Mouse (Mus musculus) CH12.LX (cell line): Measurements from ENCODE around the gene Pan3. TPM values are rescaled to one million over a fixed set of nuclear protein-coding genes. Genes with fewer than 3 reads are reported as not detected.

Experiments
- DNase-seq: peaks from one replicate; pipeline ENCODE4 v3.0.0-alpha.2; 2013; ENCODE audit errors: extremely low read depth
- H3K27ac ChIP-seq: 2 replicates; pipeline ENCODE4 v1.5.1; 2012; ENCODE audit warnings: low read depth, mild to moderate bottlenecking, control low read depth, moderate library complexity; ENCODE audit not compliant: insufficient read depth
- H3K27me3 ChIP-seq: replicated peaks from 2 replicates; pipeline ENCODE3; 2012; ENCODE audit warnings: inconsistent platforms
- H3K36me3 ChIP-seq, 2 experiments: replicated peaks in 1 of 2; 2 replicates each; pipeline versions ENCODE3 to v1.6.1; 2012; ENCODE audit warnings: inconsistent platforms in 1 of 2, low read length in 1 of 2, mild to moderate bottlenecking in 1 of 2, mixed read lengths in 1 of 2, moderate library complexity in 1 of 2; ENCODE audit not compliant: control insufficient read depth in 1 of 2, insufficient read depth in 1 of 2
- H3K4me1 ChIP-seq, 2 experiments: 2 replicates each; pipeline ENCODE4 v1.6.1; 2012; ENCODE audit warnings: inconsistent platforms in 1 of 2, moderate library complexity in 1 of 2; ENCODE audit not compliant: insufficient read depth in 2 of 2, control insufficient read depth in 1 of 2
- H3K4me2 ChIP-seq: 2 replicates; pipeline ENCODE4 v1.6.1; 2012; ENCODE audit warnings: low read depth, mild to moderate bottlenecking, control low read depth; ENCODE audit not compliant: poor library complexity, insufficient read depth, severe bottlenecking
- H3K4me3 ChIP-seq, 3 experiments: fragments of 150-350 bp in 1 of 3; sonication (generic) in 1 of 3; replicated peaks in 1 of 3; 2 replicates each; pipeline versions ENCODE3 to v1.5.1; 2011 to 2012; ENCODE audit warnings: low read depth in 2 of 3, low read length in 2 of 3, mild to moderate bottlenecking in 2 of 3, moderate library complexity in 2 of 3, control low read depth in 1 of 3, improper control_type of control experiment in 1 of 3, inconsistent platforms in 1 of 3, mixed read lengths in 1 of 3; ENCODE audit not compliant: poor library complexity in 1 of 3
- H3K79me2 ChIP-seq: replicated peaks from 2 replicates; pipeline ENCODE4 v1.6.1; 2012; ENCODE audit warnings: mild to moderate bottlenecking, moderate library complexity; ENCODE audit not compliant: control insufficient read depth, poor library complexity, insufficient read depth, severe bottlenecking; ENCODE audit errors: extremely low read depth
- H3K9ac ChIP-seq: 2 replicates; pipeline ENCODE4 v1.6.1; 2012; ENCODE audit warnings: low read depth, mild to moderate bottlenecking, control low read depth, moderate library complexity; ENCODE audit not compliant: insufficient read depth
- H3K9me3 ChIP-seq: replicated peaks from 2 replicates; pipeline ENCODE3; 2012; ENCODE audit warnings: low read length, inconsistent platforms, mixed read lengths
- BHLHE40 ChIP-seq: IDR thresholded peaks from 2 replicates; pipeline ENCODE4 v1.6.1; 2011; ENCODE audit warnings: mild to moderate bottlenecking, low read depth, low read length, improper control_type of control experiment
- CHD1 ChIP-seq: IDR thresholded peaks from 2 replicates; pipeline ENCODE4 v1.6.1; 2012; ENCODE audit warnings: low read depth, low read length, improper control_type of control experiment, inconsistent platforms
- CHD2 ChIP-seq: IDR thresholded peaks from 2 replicates; pipeline ENCODE4 v1.6.1; 2011; ENCODE audit warnings: low read length, improper control_type of control experiment
- CTCF ChIP-seq, 2 experiments: IDR thresholded peaks in 1 of 2; conservative IDR thresholded peaks in 1 of 2; 2 replicates each; pipeline ENCODE4 v1.5.1; 2011 to 2012; ENCODE audit warnings: low read depth in 2 of 2, low read length in 2 of 2, improper control_type of control experiment in 1 of 2, inconsistent platforms in 1 of 2, mild to moderate bottlenecking in 1 of 2, moderate library complexity in 1 of 2
- E2F4 ChIP-seq: IDR thresholded peaks from 2 replicates; pipeline ENCODE4 v1.6.1; 2011; ENCODE audit warnings: low read depth, low read length, improper control_type of control experiment; ENCODE audit not compliant: insufficient replicate concordance
- ELF1 ChIP-seq: IDR thresholded peaks from 2 replicates; pipeline ENCODE4 v1.6.1; 2014; ENCODE audit warnings: low read depth, mild to moderate bottlenecking, inconsistent platforms, low read length, improper control_type of control experiment
- EP300 ChIP-seq: IDR thresholded peaks from 2 replicates; pipeline ENCODE4 v1.6.1; 2011; ENCODE audit warnings: low read length, improper control_type of control experiment
- IRF4 ChIP-seq: IDR thresholded peaks from 2 replicates; pipeline ENCODE4 v1.6.1; 2014; ENCODE audit warnings: low read depth, mild to moderate bottlenecking, inconsistent platforms, low read length, improper control_type of control experiment
- JUN ChIP-seq: IDR thresholded peaks from 2 replicates; pipeline ENCODE4 v1.6.1; 2011; ENCODE audit warnings: low read depth, mild to moderate bottlenecking, low read length, improper control_type of control experiment, moderate library complexity; ENCODE audit not compliant: insufficient read depth
- KAT2A ChIP-seq: IDR thresholded peaks from 2 replicates; pipeline ENCODE4 v1.6.1; 2012; ENCODE audit warnings: low read length, improper control_type of control experiment, inconsistent platforms; ENCODE audit not compliant: insufficient replicate concordance
- MAX ChIP-seq: IDR thresholded peaks from 2 replicates; pipeline ENCODE4 v1.6.1; 2011; ENCODE audit warnings: low read length, improper control_type of control experiment
- MXI1 ChIP-seq: IDR thresholded peaks from 2 replicates; pipeline ENCODE4 v1.6.1; 2011; ENCODE audit warnings: mild to moderate bottlenecking, low read depth, low read length, improper control_type of control experiment
- MYC ChIP-seq: IDR thresholded peaks from 2 replicates; pipeline ENCODE4 v1.6.1; 2011; ENCODE audit warnings: low read depth, mild to moderate bottlenecking, improper control_type of control experiment, low read length
- NELFE ChIP-seq: IDR thresholded peaks from 2 replicates; pipeline ENCODE4 v1.6.1; 2011; ENCODE audit warnings: low read depth, low read length, improper control_type of control experiment
- NRF1 ChIP-seq: IDR thresholded peaks from 2 replicates; pipeline ENCODE4 v1.6.1; 2014; ENCODE audit warnings: low read depth, mild to moderate bottlenecking, inconsistent platforms, low read length, improper control_type of control experiment, moderate library complexity
- PAX5 ChIP-seq: IDR thresholded peaks from 2 replicates; pipeline ENCODE4 v1.6.1; 2012; ENCODE audit warnings: low read length, inconsistent platforms, mixed read lengths
- POLR2AphosphoS2 ChIP-seq: IDR thresholded peaks from 2 replicates; pipeline ENCODE4 v1.6.1; 2011; ENCODE audit warnings: low read depth, low read length, improper control_type of control experiment
- RAD21 ChIP-seq: IDR thresholded peaks from 2 replicates; pipeline ENCODE4 v1.6.1; 2011; ENCODE audit warnings: low read depth, mild to moderate bottlenecking, low read length, improper control_type of control experiment, moderate library complexity
- RCOR1 ChIP-seq: conservative IDR thresholded peaks from 2 replicates; pipeline ENCODE4 v1.6.1; 2012; ENCODE audit warnings: low read depth, mild to moderate bottlenecking, inconsistent platforms, low read length, improper control_type of control experiment
- SIN3A ChIP-seq: IDR thresholded peaks from 2 replicates; pipeline ENCODE4 v1.6.1; 2012; ENCODE audit warnings: low read length, improper control_type of control experiment, inconsistent platforms
- TBP ChIP-seq: conservative IDR thresholded peaks from 2 replicates; pipeline ENCODE4 v1.6.1; 2011; ENCODE audit warnings: low read depth, low read length, improper control_type of control experiment
- TCF12 ChIP-seq: IDR thresholded peaks from 2 replicates; pipeline ENCODE4 v1.6.1; 2014; ENCODE audit warnings: low read depth, mild to moderate bottlenecking, inconsistent platforms, low read length, improper control_type of control experiment
- ZC3H11A ChIP-seq: IDR thresholded peaks from 2 replicates; pipeline ENCODE4 v1.6.1; 2012; ENCODE audit warnings: low read depth, mild to moderate bottlenecking, inconsistent platforms, low read length, improper control_type of control experiment
- ZKSCAN1 ChIP-seq: IDR thresholded peaks from 2 replicates; pipeline ENCODE4 v1.6.1; 2012; ENCODE audit warnings: low read depth, inconsistent platforms, low read length, improper control_type of control experiment, borderline replicate concordance
- ZNF384 ChIP-seq: IDR thresholded peaks from 2 replicates; pipeline ENCODE4 v1.6.1; 2012; ENCODE audit warnings: low read depth, low read length, improper control_type of control experiment, inconsistent platforms
- dilution Hi-C: fragments of 300-500 bp; cut with MboI; formaldehyde crosslinking; loops from 2 replicates; pipeline ENCODE4 v1.14.3; 2020; ENCODE audit warnings: low sequenced_read_pairs; ENCODE audit not compliant: extremely low pct_unique_long_range_greater_than_20kb, extremely low pct_ligation_motif_present
- in situ Hi-C: fragments of 300-500 bp; cut with MboI; formaldehyde crosslinking; loops from 3 replicates; pipeline ENCODE4 v1.14.3; 2019; ENCODE audit warnings: low sequenced_read_pairs, low pct_ligation_motif_present, low pct_unique_long_range_greater_than_20kb, mixed read lengths
- polyA plus RNA-seq: library from polyadenylated mRNA; unstranded; fragments of >175 nt; gene quantifications from 2 replicates; pipeline ENCODE4 v1.2.1, GENCODE M21; 2012; ENCODE audit warnings: low read depth; ENCODE audit not compliant: insufficient read length
- total RNA-seq, 2 experiments: library from RNA; depleted of rRNA; stranded (reverse); fragments of 300-350 nt in 1 of 2; fragments of >200 nt in 1 of 2; gene quantifications; 2 replicates each; pipeline ENCODE4 v1.2.3; 2012 to 2014

The Pan3 gene
- total and polyA plus RNA-seq, 3 experiments: 37.6 to 43.5 (median 40.2) TPM

GRCm38 (mm10) chr5:147502921-147503320 lies 73.0 kb downstream of the Pan3 start:
- TF ChIP-seq MYC (no peak), ZC3H11A (no peak), TCF12 (no peak), ELF1 (no peak), EP300 (no peak), JUN (no peak), POLR2AphosphoS2 (no peak), RCOR1 (no peak), IRF4 (no peak), ZKSCAN1 (no peak), NRF1 (no peak), SIN3A (no peak), E2F4 (no peak)
- TF ChIP-seq, all 38 proteins: peak for 0
- Histone ChIP-seq H3K4me2 (no peak overlapping the region), H3K79me2 (peaks cover 2% of the 10 kb centered on the region; the same call in 1 of the 2 replicates), H3K9ac (no peak overlapping the region), H3K4me3 (no peak overlapping the region), H3K27me3 (no peaks in the 10 kb centered on the region), H3K27ac (no peak overlapping the region), H3K36me3 (peaks cover 5 to 72% of the 10 kb centered on the region in 2 experiments), H3K4me1 (peaks cover 0 to 14% of the 10 kb centered on the region in 2 experiments; a peak in 2 of 4 replicates), H3K9me3 (no peaks in the 10 kb centered on the region)
- dilution Hi-C loops (no loop called here), in situ Hi-C loops (no loop called here)
- no peak for DNase-seq

GRCm38 (mm10) chr5:147511350-147511749 lies 81.4 kb downstream of the Pan3 start:
- H3K4me1 ChIP-seq: peaks cover 0 to 11% of the 10 kb centered on the region in 2 experiments; a peak in 2 of 4 replicates
- H3K27me3 ChIP-seq: no peaks in the 10 kb centered on the region
- peaks cover 7 to 55% of the 10 kb centered on the region in 2 experiments for H3K36me3 ChIP-seq
- H3K4me3 ChIP-seq: no peak overlapping the region
- no peak for DNase-seq
- no peak overlapping the region for H3K27ac ChIP-seq
- no peak overlapping the region for H3K9ac ChIP-seq
- no peak for TF ChIP-seq TBP
- no peak for TF ChIP-seq ZNF384
- TF ChIP-seq RAD21: no peak
- no peak for TF ChIP-seq MXI1
- no peak for TF ChIP-seq BHLHE40
- no peak for TF ChIP-seq CHD2
- no peak for TF ChIP-seq NELFE
- TF ChIP-seq ZC3H11A: no peak
- no peak for TF ChIP-seq MYC
- no peak for TF ChIP-seq POLR2AphosphoS2
- TF ChIP-seq CTCF (conservative IDR thresholded peaks at IDR 0.05 in 1 of 2, IDR thresholded peaks at IDR 0.05 in 1 of 2; ENCODE audit: low read depth in 2 of 2, low read length in 2 of 2): no peak
- TF ChIP-seq PAX5: no peak
- no peak for TF ChIP-seq IRF4
- no peak for TF ChIP-seq RCOR1
- no peak for TF ChIP-seq KAT2A
- no peak for TF ChIP-seq MAX
- no peak for TF ChIP-seq CHD1
- TF ChIP-seq, all 38 proteins: peak for 0
- no peaks in the 10 kb centered on the region for H3K9me3 ChIP-seq
- no peak overlapping the region for H3K4me2 ChIP-seq
- H3K79me2 ChIP-seq: peaks cover 5% of the 10 kb centered on the region
- in situ Hi-C loops (no loop called here), dilution Hi-C loops (no loop called here)
